Mouse (Mus musculus): ENCODE measurements at regions not wholly inside any gene's neighbourhood (a gene's known extent, or its start where the extent isn't known, plus 50 kb on each side); places are given as distances from the start of the nearest gene placed in this dataset.
A peak's percentile ranks its signal among the peaks of the same experiment; 100 is the strongest.

DNA sequence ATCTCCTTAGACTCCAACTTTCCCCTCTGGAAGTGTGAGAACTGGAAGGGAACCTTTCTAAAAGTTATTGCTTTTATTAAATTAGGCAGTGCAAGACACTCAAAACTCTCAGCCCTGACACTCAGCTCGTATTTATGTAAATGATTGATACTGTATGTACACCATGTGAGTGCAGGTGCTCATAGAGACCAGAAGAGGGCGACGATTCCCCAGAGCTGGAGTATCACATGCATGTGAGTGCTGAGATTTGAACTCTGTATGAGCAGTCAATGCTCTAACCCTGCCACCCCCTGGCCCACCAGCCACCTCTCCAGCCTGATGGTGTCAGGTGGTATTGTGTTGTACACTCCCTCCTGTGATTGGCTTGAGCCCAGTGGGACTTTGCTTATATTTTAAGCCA is 407.8 kb downstream of the Tmem132b start:
- Histone ChIP-seq H3K27ac (no peak overlapping the region), H3K4me2 (no peak overlapping the region), H3K4me1 (no peaks in the 10 kb centered on the region), H3K36me3 (replicated peaks) (no peaks in the 10 kb centered on the region), H3K9me3 (no peaks in the 10 kb centered on the region), H3K9ac (no peak overlapping the region), H3K4me3 (no peak overlapping the region), H3K27me3 (replicated peaks) (no peaks in the 10 kb centered on the region)
- no peak for ATAC-seq (replicated peaks)
- 95% methylated on average over 3 of the region's 3 CpGs for WGBS

DNA sequence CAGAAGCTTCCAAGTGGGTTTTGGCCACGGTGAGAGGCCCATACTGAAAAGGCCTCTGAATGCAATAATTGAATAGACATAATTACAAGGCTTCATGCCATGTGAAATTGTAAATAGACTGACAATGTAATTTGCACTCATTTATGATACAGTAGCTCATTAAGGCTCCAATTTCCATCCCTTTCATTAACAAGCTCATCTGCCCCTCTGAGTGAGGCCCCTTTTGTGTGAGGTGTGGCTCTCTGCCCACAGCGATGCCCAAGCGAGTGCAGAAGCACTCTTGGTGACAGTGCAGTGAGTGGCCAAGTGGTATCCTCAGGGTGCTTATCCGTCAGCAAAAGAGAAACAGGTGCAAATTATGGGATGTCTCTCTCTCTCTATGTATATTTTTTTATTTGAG is 415.2 kb downstream of the Tmem132b start:
- H3K4me3 ChIP-seq = no peak overlapping the region
- no peak overlapping the region for H3K27ac ChIP-seq
- no peaks in the 10 kb centered on the region for H3K4me1 ChIP-seq
- no peaks in the 10 kb centered on the region for H3K36me3 ChIP-seq (replicated peaks)
- no peak overlapping the region for H3K4me2 ChIP-seq
- no peak overlapping the region for H3K9ac ChIP-seq
- no peaks in the 10 kb centered on the region for H3K9me3 ChIP-seq
- WGBS = 75% methylated on average over 4 of the region's 4 CpGs
- ATAC-seq (replicated peaks) = no peak
- H3K27me3 ChIP-seq (replicated peaks) = no peaks in the 10 kb centered on the region

DNA sequence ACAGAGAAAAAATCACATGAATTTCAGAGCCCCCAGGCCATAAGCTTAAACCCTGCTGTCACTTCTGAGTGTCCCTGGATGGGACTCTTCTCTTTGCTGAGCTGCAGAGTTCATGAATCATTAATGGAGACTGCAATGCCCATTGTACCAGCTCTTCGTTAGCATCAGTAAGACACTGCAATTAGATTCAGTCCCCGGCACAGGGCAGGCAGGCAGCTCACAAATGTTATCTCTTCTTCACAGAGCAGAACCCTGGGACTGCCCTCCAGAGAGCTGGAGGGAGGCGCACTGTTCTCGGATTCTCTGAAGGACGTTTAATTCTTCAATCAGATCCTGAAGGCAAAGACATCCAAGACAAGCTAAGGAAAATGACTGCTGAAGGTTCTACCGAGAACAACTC is 420.1 kb downstream of the Tmem132b start:
- no peaks in the 10 kb centered on the region for H3K9me3 ChIP-seq
- ATAC-seq (replicated peaks) = no peak
- H3K4me3 ChIP-seq = no peak overlapping the region
- H3K4me1 ChIP-seq = no peaks in the 10 kb centered on the region
- no peaks in the 10 kb centered on the region for H3K27me3 ChIP-seq (replicated peaks)
- no peak overlapping the region for H3K9ac ChIP-seq
- H3K4me2 ChIP-seq = no peak overlapping the region
- H3K36me3 ChIP-seq (replicated peaks) = no peaks in the 10 kb centered on the region
- H3K27ac ChIP-seq = no peak overlapping the region
- 26% methylated on average over 6 of the region's 6 CpGs for WGBS

- 74% methylated on average over 8 of the region's 8 CpGs for WGBS
Measured at GRCm38 (mm10) chr5:125964039-125964438, 432.5 kb downstream of the Tmem132b start.

GRCm38 (mm10) chr5:125968151-125968550 is 436.6 kb downstream of the Tmem132b start:
- no peak for ATAC-seq (replicated peaks)
- H3K4me3 ChIP-seq = no peak overlapping the region
- H3K27me3 ChIP-seq (replicated peaks) = no peaks in the 10 kb centered on the region
- H3K36me3 ChIP-seq (replicated peaks) = no peaks in the 10 kb centered on the region
- no peak overlapping the region for H3K27ac ChIP-seq
- 78% methylated on average over 4 of the region's 4 CpGs for WGBS
- H3K9me3 ChIP-seq = no peaks in the 10 kb centered on the region
- H3K4me1 ChIP-seq = no peaks in the 10 kb centered on the region
- H3K4me2 ChIP-seq = no peak overlapping the region
- H3K9ac ChIP-seq = no peak overlapping the region

More at GRCm38 (mm10) chr5:125964039-125964438, 432.5 kb downstream of the Tmem132b start:
- Histone ChIP-seq H3K27ac (no peak overlapping the region), H3K9me3 (no peaks in the 10 kb centered on the region), H3K4me2 (no peak overlapping the region), H3K27me3 (replicated peaks) (no peaks in the 10 kb centered on the region), H3K9ac (no peak overlapping the region), H3K36me3 (replicated peaks) (no peaks in the 10 kb centered on the region), H3K4me1 (no peaks in the 10 kb centered on the region), H3K4me3 (no peak overlapping the region)
- ATAC-seq (replicated peaks) = no peak

GRCm38 (mm10) chr5:125974035-125974434 is 442.5 kb downstream of the Tmem132b start:
- no peak overlapping the region for H3K27ac ChIP-seq
- no peaks in the 10 kb centered on the region for H3K27me3 ChIP-seq (replicated peaks)
- WGBS = 73% methylated on average over 1 of the region's 1 CpGs
- H3K9ac ChIP-seq = no peak overlapping the region
- no peak overlapping the region for H3K4me3 ChIP-seq
- H3K4me2 ChIP-seq = no peak overlapping the region
- no peak for ATAC-seq (replicated peaks)
- H3K4me1 ChIP-seq = no peaks in the 10 kb centered on the region
- no peaks in the 10 kb centered on the region for H3K9me3 ChIP-seq
- H3K36me3 ChIP-seq (replicated peaks) = no peaks in the 10 kb centered on the region

DNA sequence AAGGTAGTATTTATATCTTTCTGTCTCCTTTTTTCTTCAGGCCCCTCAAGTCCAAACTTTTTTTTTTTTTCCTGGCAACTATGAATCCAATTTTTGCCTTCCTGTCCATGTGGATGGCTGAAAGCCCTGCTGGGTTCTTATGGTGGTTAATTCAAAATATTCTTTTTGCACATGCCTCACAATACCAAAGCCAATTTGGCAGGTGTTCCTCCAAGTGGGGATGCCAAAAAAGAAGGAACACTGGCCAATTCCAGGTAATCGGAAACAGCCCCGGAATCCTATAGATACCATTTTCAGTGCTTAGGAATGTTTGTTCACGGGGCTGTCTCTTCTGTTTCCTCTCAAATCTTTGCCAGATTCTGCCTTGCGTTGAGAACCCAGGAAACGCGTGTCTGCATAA is 448.2 kb downstream of the Tmem132b start:
- no peak overlapping the region for H3K27ac ChIP-seq
- 87% methylated on average over 6 of the region's 6 CpGs for WGBS

DNA sequence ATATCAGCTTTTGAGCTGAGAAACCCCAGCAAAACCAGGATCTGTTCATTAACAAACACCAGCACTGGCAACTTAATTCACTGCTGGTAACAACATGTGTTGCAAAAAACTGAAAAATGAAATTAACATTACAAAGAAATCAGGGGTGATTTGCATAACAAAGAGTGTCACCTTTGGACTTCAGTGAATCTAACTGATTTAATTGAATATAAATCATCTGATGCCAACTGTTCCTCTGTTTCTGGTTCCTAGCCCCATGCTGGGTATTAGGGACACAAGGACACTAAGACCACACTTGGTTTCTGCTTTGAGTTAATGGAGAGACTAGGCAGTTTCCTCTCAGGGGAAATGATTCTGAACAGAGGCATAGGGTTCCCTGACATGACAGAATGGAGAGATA is 453.8 kb downstream of the Tmem132b start:
- Histone ChIP-seq H3K4me3 (no peak overlapping the region), H3K27me3 (replicated peaks) (no peaks in the 10 kb centered on the region), H3K9me3 (no peaks in the 10 kb centered on the region), H3K4me1 (no peaks in the 10 kb centered on the region), H3K9ac (no peak overlapping the region), H3K4me2 (no peak overlapping the region), H3K36me3 (replicated peaks) (no peaks in the 10 kb centered on the region), H3K27ac (no peak overlapping the region)
- no peak for ATAC-seq (replicated peaks)

More for the DNA sequence above, 448.2 kb downstream of the Tmem132b start:
- H3K36me3 ChIP-seq (replicated peaks) = no peaks in the 10 kb centered on the region
- no peaks in the 10 kb centered on the region for H3K27me3 ChIP-seq (replicated peaks)
- no peak overlapping the region for H3K4me3 ChIP-seq
- no peaks in the 10 kb centered on the region for H3K9me3 ChIP-seq
- H3K9ac ChIP-seq = no peak overlapping the region
- no peak for ATAC-seq (replicated peaks)
- no peaks in the 10 kb centered on the region for H3K4me1 ChIP-seq
- no peak overlapping the region for H3K4me2 ChIP-seq

DNA sequence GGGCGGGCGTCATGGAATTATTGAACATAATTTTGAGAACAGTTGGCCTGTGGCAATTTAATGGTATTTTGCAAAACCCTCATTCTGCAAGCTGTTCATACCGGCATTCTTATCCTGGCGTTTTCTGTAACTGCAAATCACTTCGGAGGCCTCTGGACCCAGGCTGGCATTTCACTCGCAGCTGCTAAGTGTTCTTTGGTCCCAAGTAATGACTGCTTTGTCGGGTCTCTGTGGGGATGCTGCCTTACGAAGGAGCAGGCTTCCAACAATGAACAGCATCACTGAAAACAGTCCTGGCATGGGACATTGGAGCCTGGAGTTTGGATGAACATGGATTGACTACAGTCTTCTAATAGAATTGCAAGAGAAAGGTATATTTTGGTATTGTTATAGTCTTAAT is 465.6 kb downstream of the Tmem132b start:
- no peaks in the 10 kb centered on the region for H3K4me1 ChIP-seq
- H3K4me2 ChIP-seq = no peak overlapping the region
- 28% methylated on average over 8 of the region's 8 CpGs for WGBS
- no peak overlapping the region for H3K4me3 ChIP-seq
- H3K9me3 ChIP-seq = no peaks in the 10 kb centered on the region
- no peak for ATAC-seq (replicated peaks)
- H3K9ac ChIP-seq = no peak overlapping the region
- no peaks in the 10 kb centered on the region for H3K27me3 ChIP-seq (replicated peaks)
- H3K36me3 ChIP-seq (replicated peaks) = no peaks in the 10 kb centered on the region
- no peak overlapping the region for H3K27ac ChIP-seq

DNA sequence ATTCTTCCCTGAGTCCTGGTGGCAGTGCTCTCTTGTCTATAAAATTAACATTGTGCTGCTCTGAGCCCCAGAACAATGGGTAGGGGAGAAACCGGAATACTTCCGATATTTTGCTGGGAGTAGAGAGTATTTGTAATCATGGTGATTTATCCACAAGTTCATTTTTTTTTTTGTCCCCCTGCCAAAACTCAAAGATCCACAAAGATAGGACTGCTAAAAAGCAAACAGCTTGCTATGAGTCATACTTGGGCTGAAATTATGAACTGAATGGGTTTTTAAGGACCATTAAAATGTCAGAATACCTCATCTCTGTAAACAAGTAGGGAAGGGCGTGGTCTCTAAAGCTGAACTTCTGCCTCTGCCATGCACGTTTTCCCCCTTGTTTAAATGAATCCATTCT is 476.3 kb downstream of the Tmem132b start:
- no peaks in the 10 kb centered on the region for H3K4me1 ChIP-seq
- H3K9ac ChIP-seq = no peak overlapping the region
- H3K4me2 ChIP-seq = no peak overlapping the region
- H3K9me3 ChIP-seq = no peaks in the 10 kb centered on the region
- WGBS = 65% methylated on average over 4 of the region's 4 CpGs
- H3K36me3 ChIP-seq (replicated peaks) = no peaks in the 10 kb centered on the region
- no peak for ATAC-seq (replicated peaks)
- no peak overlapping the region for H3K27ac ChIP-seq
- H3K4me3 ChIP-seq = no peak overlapping the region
- no peaks in the 10 kb centered on the region; the same call in 1 of the 2 replicates for H3K27me3 ChIP-seq (replicated peaks)

DNA sequence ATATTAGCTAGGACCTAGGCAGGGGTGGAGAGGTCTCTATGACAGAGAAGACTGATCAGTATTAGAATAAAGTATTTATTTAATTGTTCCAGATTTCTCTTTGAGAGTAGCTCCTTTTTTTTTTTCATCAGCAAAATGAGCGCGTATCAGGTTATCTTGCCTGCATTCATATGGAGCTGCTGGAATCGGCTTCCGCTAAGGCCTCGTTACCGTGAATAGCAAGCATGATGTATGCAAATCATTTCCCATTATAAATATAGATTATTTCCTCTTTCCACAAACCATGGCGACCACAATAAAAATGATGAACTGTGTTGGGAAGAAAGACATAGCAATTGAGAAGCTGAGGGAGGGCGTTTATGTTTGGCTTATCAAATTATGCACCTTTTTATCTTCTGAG is 476.7 kb downstream of the Tmem132b start:
- ATAC-seq (replicated peaks) = no peak
- H3K4me3 ChIP-seq = no peak overlapping the region
- H3K27me3 ChIP-seq (replicated peaks) = no peaks in the 10 kb centered on the region
- H3K9ac ChIP-seq = no peak overlapping the region
- H3K4me2 ChIP-seq = no peak overlapping the region
- H3K27ac ChIP-seq = 0 out of 2 replicates have a peak overlapping the region, but pooled peaks have one; percentile 23
- H3K9me3 ChIP-seq = no peaks in the 10 kb centered on the region
- no peaks in the 10 kb centered on the region for H3K4me1 ChIP-seq
- H3K36me3 ChIP-seq (replicated peaks) = no peaks in the 10 kb centered on the region
- WGBS = 56% methylated on average over 8 of the region's 8 CpGs

DNA sequence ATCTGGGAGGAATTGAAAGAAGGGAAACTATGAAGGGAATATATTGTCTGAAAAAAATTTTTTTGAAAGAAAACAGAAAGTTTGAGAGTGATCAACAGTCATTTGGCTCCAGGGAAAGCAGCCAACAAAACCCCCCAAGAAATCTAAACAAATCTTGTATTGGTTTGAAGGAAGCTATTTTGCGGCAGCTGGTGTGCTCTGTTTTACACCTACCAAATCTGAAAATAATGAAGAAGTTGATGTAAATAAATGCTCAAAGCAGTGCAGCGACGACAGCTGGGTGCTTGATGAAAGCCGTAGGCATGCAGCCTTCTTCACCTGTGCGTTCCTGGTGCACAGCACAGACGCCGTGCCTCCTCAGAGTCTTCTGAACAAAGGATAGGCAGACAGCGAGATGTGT is 488.2 kb downstream of the Tmem132b start:
- Histone ChIP-seq H3K9ac (no peak overlapping the region), H3K27me3 (replicated peaks) (no peaks in the 10 kb centered on the region), H3K4me3 (no peak overlapping the region), H3K36me3 (replicated peaks) (no peaks in the 10 kb centered on the region), H3K4me1 (no peaks in the 10 kb centered on the region), H3K4me2 (no peak overlapping the region), H3K27ac (no peak overlapping the region), H3K9me3 (no peaks in the 10 kb centered on the region)
- WGBS = 85% methylated on average over 8 of the region's 8 CpGs
- ATAC-seq (replicated peaks) = no peak

GRCm38 (mm10) chr5:126023906-126024305 is 492.3 kb downstream of the Tmem132b start:
- no peaks in the 10 kb centered on the region for H3K9me3 ChIP-seq
- ATAC-seq (replicated peaks) = no peak
- 27% methylated on average over 2 of the region's 2 CpGs for WGBS
- H3K4me1 ChIP-seq = no peaks in the 10 kb centered on the region
- H3K9ac ChIP-seq = no peak overlapping the region
- H3K27ac ChIP-seq = no peak overlapping the region
- no peak overlapping the region for H3K4me2 ChIP-seq
- no peak overlapping the region for H3K4me3 ChIP-seq
- H3K36me3 ChIP-seq (replicated peaks) = no peaks in the 10 kb centered on the region
- no peaks in the 10 kb centered on the region for H3K27me3 ChIP-seq (replicated peaks)

GRCm38 (mm10) chr5:126034846-126035245 is 503.3 kb downstream of the Tmem132b start:
- WGBS = 79% methylated on average over 1 of the region's 1 CpGs

More at GRCm38 (mm10) chr5:126034846-126035245, 503.3 kb downstream of the Tmem132b start:
- Histone ChIP-seq H3K9me3 (no peaks in the 10 kb centered on the region), H3K4me1 (peaks cover 4% of the 10 kb centered on the region; the same call in 1 of the 2 replicates), H3K27ac (no peak overlapping the region), H3K9ac (no peak overlapping the region), H3K4me3 (no peak overlapping the region), H3K4me2 (no peak overlapping the region), H3K36me3 (replicated peaks) (no peaks in the 10 kb centered on the region), H3K27me3 (replicated peaks) (no peaks in the 10 kb centered on the region)
- no peak for ATAC-seq (replicated peaks)
